Mouse (Mus musculus): ENCODE measurements around the gene Top1. TPM values are rescaled to one million over a fixed set of nuclear protein-coding genes. Genes with fewer than 3 reads are reported as not detected.

Top1 gene
- polyA plus RNA-seq, 1 experiment from 2014 or later = 70.9 TPM

- Histone ChIP-seq H3K4me3 (replicated peaks) (no peak overlapping the region), H3K4me1 (replicated peaks) (peaks cover 44% of the 10 kb centered on the region), H3K27me3 (no peaks in the 10 kb centered on the region), H3K9me3 (replicated peaks) (no peaks in the 10 kb centered on the region), H3K4me2 (no peak overlapping the region), H3K9ac (no peak overlapping the region), H3K36me3 (peaks cover 20% of the 10 kb centered on the region), H3K27ac (peak overlapping the region; percentile 34; the same call in 1 of the 2 replicates)
- ATAC-seq (ENCODE audit: low read depth) (no peak), DNase-seq (no peak)
- 41% methylated on average over 5 of the region's 5 CpGs for WGBS (ENCODE audit: insufficient replicate concordance)
These were observed 99.1 kb downstream of the Top1 start for GRCm38 (mm10) chr2:160744823-160745210.

- Histone ChIP-seq H3K9ac (no peak overlapping the region), H3K9me3 (replicated peaks) (no peaks in the 10 kb centered on the region), H3K4me3 (replicated peaks) (no peak overlapping the region), H3K4me2 (no peak overlapping the region), H3K4me1 (replicated peaks) (peaks cover 38% of the 10 kb centered on the region), H3K36me3 (peaks cover 20% of the 10 kb centered on the region), H3K27me3 (no peaks in the 10 kb centered on the region), H3K27ac (no peak overlapping the region)
- no peak for DNase-seq
- 33% methylated on average over 1 of the region's 1 CpGs for WGBS (ENCODE audit: insufficient replicate concordance)
- ATAC-seq (ENCODE audit: low read depth) = no peak
These were observed 99.8 kb downstream of the Top1 start for GRCm38 (mm10) chr2:160745497-160745896.

GRCm38 (mm10) chr2:160746637-160747036 is 100.9 kb downstream of the Top1 start:
- H3K36me3 ChIP-seq = peaks cover 25% of the 10 kb centered on the region
- H3K27me3 ChIP-seq = no peaks in the 10 kb centered on the region

GRCm38 (mm10) chr2:160747075-160747474 is 101.4 kb downstream of the Top1 start:
- Histone ChIP-seq H3K27me3 (no peaks in the 10 kb centered on the region), H3K4me3 (replicated peaks) (no peak overlapping the region), H3K4me1 (replicated peaks) (peaks cover 22% of the 10 kb centered on the region), H3K9me3 (replicated peaks) (no peaks in the 10 kb centered on the region), H3K27ac (no peak overlapping the region), H3K4me2 (no peak overlapping the region), H3K9ac (no peak overlapping the region), H3K36me3 (peaks cover 28% of the 10 kb centered on the region)
- 69% methylated on average over 10 of the region's 10 CpGs for WGBS (ENCODE audit: insufficient replicate concordance)
- ATAC-seq (ENCODE audit: low read depth) (no peak), DNase-seq (no peak)

More at GRCm38 (mm10) chr2:160746637-160747036, 100.9 kb downstream of the Top1 start:
- WGBS (ENCODE audit: insufficient replicate concordance) = 79% methylated on average over 5 of the region's 5 CpGs
- H3K4me1 ChIP-seq (replicated peaks) = peaks cover 26% of the 10 kb centered on the region
- no peak overlapping the region for H3K4me2 ChIP-seq
- H3K9ac ChIP-seq = no peak overlapping the region
- no peak for DNase-seq
- ATAC-seq (ENCODE audit: low read depth) = no peak
- no peak overlapping the region for H3K4me3 ChIP-seq (replicated peaks)
- H3K27ac ChIP-seq = no peak overlapping the region
- H3K9me3 ChIP-seq (replicated peaks) = no peaks in the 10 kb centered on the region

GRCm38 (mm10) chr2:160756583-160757203 is 111.0 kb downstream of the Top1 start:
- H3K4me1 ChIP-seq (replicated peaks) = no peaks in the 10 kb centered on the region
- 63% methylated on average over 6 of the region's 6 CpGs for WGBS (ENCODE audit: insufficient replicate concordance)
- H3K27me3 ChIP-seq = no peaks in the 10 kb centered on the region
- no peak overlapping the region for H3K27ac ChIP-seq
- ATAC-seq (ENCODE audit: low read depth) (no peak), DNase-seq (no peak)
- H3K36me3 ChIP-seq = peaks cover 43% of the 10 kb centered on the region
- no peak overlapping the region for H3K4me2 ChIP-seq
- H3K9ac ChIP-seq = no peak overlapping the region
- H3K4me3 ChIP-seq (replicated peaks) = no peak overlapping the region
- H3K9me3 ChIP-seq (replicated peaks) = no peaks in the 10 kb centered on the region

- H3K4me1 ChIP-seq (replicated peaks) = no peaks in the 10 kb centered on the region
- H3K27me3 ChIP-seq = no peaks in the 10 kb centered on the region
- ATAC-seq (ENCODE audit: low read depth) (no peak), DNase-seq (no peak)
- no peak overlapping the region for H3K4me2 ChIP-seq
- no peak overlapping the region for H3K27ac ChIP-seq
- H3K9me3 ChIP-seq (replicated peaks) = no peaks in the 10 kb centered on the region
- H3K36me3 ChIP-seq = peaks cover 20% of the 10 kb centered on the region; the same call in 1 of the 2 replicates
- H3K4me3 ChIP-seq (replicated peaks) = no peak overlapping the region
- 65% methylated on average over 9 of the region's 9 CpGs for WGBS (ENCODE audit: insufficient replicate concordance)
- H3K9ac ChIP-seq = no peak overlapping the region
These were observed 114.9 kb downstream of the Top1 start for GRCm38 (mm10) chr2:160760433-160761184.

GRCm38 (mm10) chr2:160763816-160764215 is 118.1 kb downstream of the Top1 start:
- no peak for DNase-seq
- no peak overlapping the region for H3K4me2 ChIP-seq
- no peak for ATAC-seq (ENCODE audit: low read depth)
- H3K4me1 ChIP-seq (replicated peaks) = no peaks in the 10 kb centered on the region
- peaks cover 14% of the 10 kb centered on the region; the same call in 1 of the 2 replicates for H3K36me3 ChIP-seq
- H3K27me3 ChIP-seq = no peaks in the 10 kb centered on the region
- WGBS (ENCODE audit: insufficient replicate concordance) = 62% methylated on average over 3 of the region's 3 CpGs
- H3K9ac ChIP-seq = no peak overlapping the region
- no peak overlapping the region for H3K4me3 ChIP-seq (replicated peaks)
- H3K9me3 ChIP-seq (replicated peaks) = no peaks in the 10 kb centered on the region
- H3K27ac ChIP-seq = no peak overlapping the region

GRCm38 (mm10) chr2:160764386-160764785 is 118.7 kb downstream of the Top1 start:
- H3K27ac ChIP-seq = no peak overlapping the region
- H3K4me2 ChIP-seq = no peak overlapping the region
- no peak overlapping the region for H3K4me3 ChIP-seq (replicated peaks)
- H3K27me3 ChIP-seq = no peaks in the 10 kb centered on the region
- DNase-seq = no peak
- H3K36me3 ChIP-seq = peaks cover 11% of the 10 kb centered on the region; the same call in 1 of the 2 replicates
- H3K9ac ChIP-seq = no peak overlapping the region
- no peaks in the 10 kb centered on the region for H3K4me1 ChIP-seq (replicated peaks)
- no peak for ATAC-seq (ENCODE audit: low read depth)
- no peaks in the 10 kb centered on the region for H3K9me3 ChIP-seq (replicated peaks)
- 54% methylated on average over 2 of the region's 2 CpGs for WGBS (ENCODE audit: insufficient replicate concordance)

GRCm38 (mm10) chr2:160765096-160765495 is 119.4 kb downstream of the Top1 start:
- no peaks in the 10 kb centered on the region for H3K9me3 ChIP-seq (replicated peaks)
- H3K27me3 ChIP-seq = no peaks in the 10 kb centered on the region
- no peak overlapping the region for H3K4me2 ChIP-seq
- DNase-seq (no peak), ATAC-seq (ENCODE audit: low read depth) (no peak)
- no peak overlapping the region for H3K4me3 ChIP-seq (replicated peaks)
- no peak overlapping the region for H3K27ac ChIP-seq
- no peak overlapping the region for H3K9ac ChIP-seq
- peaks cover 8% of the 10 kb centered on the region; the same call in 1 of the 2 replicates for H3K36me3 ChIP-seq
- whole genome bisulfite sequencing (ENCODE audit: insufficient replicate concordance) = 61% methylated on average over 3 of the region's 3 CpGs
- H3K4me1 ChIP-seq (replicated peaks) = no peaks in the 10 kb centered on the region

- Histone ChIP-seq H3K27me3 (no peaks in the 10 kb centered on the region), H3K27ac (no peak overlapping the region), H3K4me2 (no peak overlapping the region), H3K36me3 (peaks cover 6% of the 10 kb centered on the region; the same call in 1 of the 2 replicates), H3K9me3 (replicated peaks) (no peaks in the 10 kb centered on the region), H3K4me3 (replicated peaks) (no peak overlapping the region), H3K9ac (no peak overlapping the region), H3K4me1 (replicated peaks) (no peaks in the 10 kb centered on the region)
- WGBS (ENCODE audit: insufficient replicate concordance) = 65% methylated on average over 5 of the region's 5 CpGs
- no peak for DNase-seq
- ATAC-seq (ENCODE audit: low read depth) = no peak
These were observed 120.7 kb downstream of the Top1 start for GRCm38 (mm10) chr2:160766371-160766771.

- Histone ChIP-seq H3K9me3 (replicated peaks) (no peaks in the 10 kb centered on the region), H3K27me3 (no peaks in the 10 kb centered on the region), H3K4me1 (replicated peaks) (no peaks in the 10 kb centered on the region), H3K27ac (no peak overlapping the region), H3K9ac (no peak overlapping the region), H3K36me3 (0 out of 2 replicates have a peak, but pooled peaks cover 2% of the 10 kb centered on the region), H3K4me3 (replicated peaks) (no peak overlapping the region), H3K4me2 (no peak overlapping the region)
- 74% methylated on average over 2 of the region's 2 CpGs for WGBS (ENCODE audit: insufficient replicate concordance)
- DNase-seq = no peak
- no peak for ATAC-seq (ENCODE audit: low read depth)
These were observed 121.5 kb downstream of the Top1 start for GRCm38 (mm10) chr2:160767201-160767600.
